Mouse (Mus musculus): ENCODE measurements at regions not wholly inside any gene's neighbourhood (a gene's known extent, or its start where the extent isn't known, plus 50 kb on each side); places are given as distances from the start of the nearest gene placed in this dataset. TPM values are rescaled to one million over a fixed set of nuclear protein-coding genes. Genes with fewer than 3 reads are reported as not detected.
"Not testable (repeated sequence)": the region's sequence is repeated elsewhere in the genome, so short reads cannot be mapped to it uniquely, and the experiment has no call there.

- H3K27me3 ChIP-seq (ENCODE audit: insufficient read depth, poor library complexity, severe bottlenecking), result no peaks in the 10 kb centered on the region
- H3K4me1 ChIP-seq, result peaks cover 21% of the 10 kb centered on the region
- H3K4me3 ChIP-seq, result no peak overlapping the region
- WGBS, result 48% methylated on average over 10 of the region's 10 CpGs
- no peaks in the 10 kb centered on the region for H3K9me3 ChIP-seq
- peak overlapping the region; percentile 49 for H3K27ac ChIP-seq
- peak; percentile 58 for DNase-seq (ENCODE audit: low spot score)
- H3K36me3 ChIP-seq, result no peaks in the 10 kb centered on the region
These were observed 67.6 kb upstream of the Gadl1 start for GRCm38 (mm10) chr9:115841684-115842083.

GRCm38 (mm10) chr9:115844340-115844739, 64.9 kb upstream of the Gadl1 start:
- no peaks in the 10 kb centered on the region for H3K27me3 ChIP-seq (ENCODE audit: insufficient read depth, poor library complexity, severe bottlenecking)
- no peak overlapping the region for H3K27ac ChIP-seq
- peaks cover 21% of the 10 kb centered on the region for H3K4me1 ChIP-seq
- peak; percentile 11 for DNase-seq (ENCODE audit: low spot score)
- no peaks in the 10 kb centered on the region for H3K36me3 ChIP-seq
- H3K9me3 ChIP-seq, result no peaks in the 10 kb centered on the region
- no peak overlapping the region for H3K4me3 ChIP-seq
- WGBS, result 63% methylated on average over 4 of the region's 4 CpGs

- peak; percentile 51 for DNase-seq (ENCODE audit: low spot score)
- H3K27me3 ChIP-seq (ENCODE audit: insufficient read depth, poor library complexity, severe bottlenecking), result no peaks in the 10 kb centered on the region
- H3K4me3 ChIP-seq, result no peak overlapping the region
- peaks cover 17% of the 10 kb centered on the region for H3K4me1 ChIP-seq
- WGBS, result 72% methylated on average over 5 of the region's 5 CpGs
- H3K27ac ChIP-seq, result no peak overlapping the region
- H3K9me3 ChIP-seq, result no peaks in the 10 kb centered on the region
- H3K36me3 ChIP-seq, result no peaks in the 10 kb centered on the region
These were observed 64.2 kb upstream of the Gadl1 start for GRCm38 (mm10) chr9:115845091-115845490.

- Histone ChIP-seq H3K27me3 (ENCODE audit: insufficient read depth, poor library complexity, severe bottlenecking) (no peaks in the 10 kb centered on the region), H3K4me3 (peak overlapping the region; percentile 34; the same call in 1 of the 2 replicates), H3K27ac (peak overlapping the region; percentile 1; the same call in 1 of the 2 replicates), H3K36me3 (no peaks in the 10 kb centered on the region), H3K4me1 (peaks cover 2% of the 10 kb centered on the region; the same call in 1 of the 2 replicates), H3K9me3 (no peaks in the 10 kb centered on the region)
- peak; percentile 55 for DNase-seq (ENCODE audit: low spot score)
- WGBS, result 40% methylated on average over 12 of the region's 12 CpGs
These were observed 61.8 kb upstream of the Gadl1 start for GRCm38 (mm10) chr9:115847289-115848074.

- not testable (repeated sequence) for DNase-seq (ENCODE audit: low spot score); H3K4me3 ChIP-seq; H3K36me3 ChIP-seq; H3K27me3 ChIP-seq (ENCODE audit: insufficient read depth, poor library complexity, severe bottlenecking); H3K9me3 ChIP-seq; H3K27ac ChIP-seq; H3K4me1 ChIP-seq
- 76% methylated on average over 5 of the region's 5 CpGs for WGBS
These were observed 55.9 kb upstream of the Gadl1 start for GRCm38 (mm10) chr9:115853210-115853842.

- Histone ChIP-seq H3K36me3 (no peaks in the 10 kb centered on the region), H3K4me1 (no peaks in the 10 kb centered on the region), H3K27me3 (ENCODE audit: insufficient read depth, poor library complexity, severe bottlenecking) (no peaks in the 10 kb centered on the region), H3K4me3 (no peak overlapping the region), H3K9me3 (no peaks in the 10 kb centered on the region), H3K27ac (no peak overlapping the region)
- 83% methylated on average over 7 of the region's 7 CpGs for WGBS
- no peak for DNase-seq (ENCODE audit: low spot score)
These were observed 52.0 kb upstream of the Gadl1 start for GRCm38 (mm10) chr9:115857301-115857700.

GRCm38 (mm10) chr9:115858848-115859247, 50.4 kb upstream of the Gadl1 start:
- WGBS, result 62% methylated on average over 3 of the region's 3 CpGs
- H3K36me3 ChIP-seq, result no peaks in the 10 kb centered on the region
- no peaks in the 10 kb centered on the region for H3K4me1 ChIP-seq
- DNase-seq (ENCODE audit: low spot score), result no peak
- no peaks in the 10 kb centered on the region for H3K27me3 ChIP-seq (ENCODE audit: insufficient read depth, poor library complexity, severe bottlenecking)
- no peaks in the 10 kb centered on the region for H3K9me3 ChIP-seq
- H3K27ac ChIP-seq, result no peak overlapping the region
- H3K4me3 ChIP-seq, result no peak overlapping the region

MicroRNAs encoded in the stretch of these regions (microRNA counts, 519-probe panel; counts per million panel counts)
- microRNA mmu-miR-467h+mmu-miR-669d+mmu-miR-669l, result not detected

Small RNA genes in the stretch of these regions (microRNA-seq; reads per million reads assigned to microRNA genes)
- not detected for gene Gm22243
- gene Gm25510, result not detected
- not detected for gene Gm26303
- gene Mir467h, result not detected
